Mouse (Mus musculus) olfactory bulb, adult 2 months (tissue): ENCODE measurements around the gene Pank2.

Experiments
- CTCF ChIP-seq: fragments of 200-500 bp; IDR thresholded peaks from 2 replicates; pipeline ENCODE4 v1.5.1; 2012; ENCODE audit warnings: low read depth, mild to moderate bottlenecking, low read length, moderate library complexity; ENCODE audit not compliant: insufficient read depth
- POLR2A ChIP-seq: fragments of 200-500 bp; IDR thresholded peaks from 2 replicates; pipeline ENCODE4 v1.6.1; 2012; ENCODE audit warnings: mild to moderate bottlenecking, low read depth, low read length, moderate library complexity; ENCODE audit not compliant: insufficient read depth

GRCm38 (mm10) chr2:131301635-131302034 lies 39.3 kb downstream of the Pank2 start:
- TF ChIP-seq POLR2A = no peak
- no peak for TF ChIP-seq CTCF
